Mouse (Mus musculus) cerebellum, postnatal 4 days (tissue): ENCODE measurements around the gene Slc6a17.

Experiments
- DNase-seq, 2 experiments: peaks; one replicate each; pipeline ENCODE4 v3.0.0; 2022; ENCODE audit warnings: low spot score in 2 of 2, mixed read lengths in 1 of 2

Slc6a17 gene

GRCm38 (mm10) chr3:107466577-107466976 is 51.2 kb downstream of the Slc6a17 start:
- DNase-seq, result peak; percentile 79 to 89

GRCm38 (mm10) chr3:107462160-107462559 is 55.7 kb downstream of the Slc6a17 start:
- peak; percentile 81 to 86 for DNase-seq

GRCm38 (mm10) chr3:107459773-107460431 is 57.9 kb downstream of the Slc6a17 start:
- DNase-seq, result no peak

GRCm38 (mm10) chr3:107459196-107459772 is 58.5 kb downstream of the Slc6a17 start, which contains the start of gene Kcnc4:
Kcnc4 (minus strand) TSS chr3:107459552.
- peak in 1 of 2 experiments; percentile 29 for DNase-seq

GRCm38 (mm10) chr3:107458528-107459195 is 59.2 kb downstream of the Slc6a17 start:
- DNase-seq, result peak in 1 of 2 experiments; percentile 21

GRCm38 (mm10) chr3:107458104-107458503 is 59.7 kb downstream of the Slc6a17 start:
- peak in 1 of 2 experiments; percentile 24 for DNase-seq

GRCm38 (mm10) chr3:107454280-107454679 is 63.5 kb downstream of the Slc6a17 start:
- DNase-seq, result no peak

- DNase-seq, result no peak
Measured at GRCm38 (mm10) chr3:107446822-107447221, 71.0 kb downstream of the Slc6a17 start.

- DNase-seq, result no peak
Measured at GRCm38 (mm10) chr3:107443866-107444265, 74.0 kb downstream of the Slc6a17 start.

GRCm38 (mm10) chr3:107442191-107442590 is 75.6 kb downstream of the Slc6a17 start:
- DNase-seq, result no peak

- no peak for DNase-seq
Measured at GRCm38 (mm10) chr3:107441306-107441705, 76.5 kb downstream of the Slc6a17 start.

GRCm38 (mm10) chr3:107439280-107439679 is 78.5 kb downstream of the Slc6a17 start:
- no peak for DNase-seq

GRCm38 (mm10) chr3:107437666-107438065 is 80.2 kb downstream of the Slc6a17 start:
- DNase-seq, result no peak

GRCm38 (mm10) chr3:107436434-107436833 is 81.4 kb downstream of the Slc6a17 start:
- DNase-seq, result peak in 1 of 2 experiments; percentile 62

- DNase-seq, result no peak
Measured at GRCm38 (mm10) chr3:107433614-107434013, 84.2 kb downstream of the Slc6a17 start.

- DNase-seq, result peak in 1 of 2 experiments; percentile 58
Measured at GRCm38 (mm10) chr3:107431268-107431667, 86.5 kb downstream of the Slc6a17 start.

GRCm38 (mm10) chr3:107424258-107425041 is 93.4 kb downstream of the Slc6a17 start:
- DNase-seq, result no peak

GRCm38 (mm10) chr3:107420156-107420555 is 97.7 kb downstream of the Slc6a17 start:
- DNase-seq, result no peak
